16 mouse cellular contexts compared by ENCODE assay signal in the genomic region with DNA sequence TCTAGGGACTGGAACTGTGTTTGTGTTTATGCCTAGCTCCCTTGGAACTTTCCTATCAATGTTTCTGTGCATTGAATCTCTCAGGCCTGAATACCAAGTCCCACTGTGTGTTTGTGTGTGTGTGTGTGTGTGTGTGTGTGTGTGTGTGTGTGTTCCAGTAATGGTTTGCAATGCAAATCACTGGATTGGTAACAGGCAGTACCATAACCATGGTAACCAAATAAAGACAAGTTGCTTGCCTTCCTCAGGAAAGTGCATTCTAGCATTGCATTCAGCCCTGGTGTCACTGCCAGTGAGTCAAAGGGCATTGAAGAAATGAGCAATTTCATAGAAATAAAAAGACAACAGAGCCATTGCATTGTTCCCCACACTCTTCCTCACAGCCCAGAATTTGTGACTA. TPM values are rescaled to one million over a fixed set of nuclear protein-coding genes. Genes with fewer than 3 reads are reported as not detected.
"Had no signal": no experiment of that assay in that cellular context is flagged by ENCODE, and none has a peak within 500 bp of the region (broad histone marks: within the 10 kb centered on the region; RNA-seq: fewer than 3 reads in every experiment).

No protein-coding gene starts in this region.

- H3K36me3 ChIP-seq: limb, embryonic 12.5 days; liver, embryonic 13.5 days; lung, embryonic 15.5 days; neural tube, embryonic 13.5 days had no signal

- DNase-seq: kidney, adult 18-20 months; kidney, postnatal 10 days; kidney, postnatal 4 days; liver; liver, embryonic 13.5 days; liver, postnatal 0 days; right cerebral cortex, postnatal 25 days; thymus, postnatal 36 days had no signal

- ATAC-seq: liver, postnatal 0 days had no signal

- H3K4me2 ChIP-seq: limb, embryonic 12.5 days; liver, embryonic 13.5 days; lung, embryonic 15.5 days; neural tube, embryonic 13.5 days had no signal

- H3K4me1 ChIP-seq: limb, embryonic 12.5 days; liver, embryonic 13.5 days; lung, embryonic 15.5 days; neural tube, embryonic 13.5 days had no signal

- H3K4me3 ChIP-seq: layer of hippocampus, adult 2 months; limb, embryonic 12.5 days; liver, embryonic 13.5 days; lung, embryonic 15.5 days; myocyte; neural tube, embryonic 13.5 days had no signal

- H3K9ac ChIP-seq: limb, embryonic 12.5 days; liver, embryonic 13.5 days; liver, postnatal 0 days; lung, embryonic 15.5 days; neural tube, embryonic 13.5 days had no signal

- H3K27me3 ChIP-seq: limb, embryonic 12.5 days; liver, embryonic 13.5 days; lung, embryonic 15.5 days; neural tube, embryonic 13.5 days had no signal

- H3K27ac ChIP-seq: layer of hippocampus, adult 2 months; limb, embryonic 12.5 days; liver, embryonic 13.5 days; lung, embryonic 15.5 days; neural tube, embryonic 13.5 days had no signal

- H3K9me3 ChIP-seq: limb, embryonic 12.5 days; liver, embryonic 13.5 days; lung, embryonic 15.5 days; neural tube, embryonic 13.5 days had no signal

RNA-seq across cellular contexts. Expression of a gene that starts 15.9 kb away (rescaled TPM):
- total RNA-seq: megakaryocyte-erythroid progenitor cell, adult 5-6 weeks had no signal
- polyA plus RNA-seq: kidney, embryonic 14.5 days; limb, embryonic 12.5 days; liver, embryonic 13.5 days; liver, postnatal 0 days; myocyte; neural tube, embryonic 13.5 days; thymus, postnatal 0 days had no signal
